Mouse (Mus musculus): Measurements from ENCODE around the gene Nphp1. TPM values are rescaled to one million over a fixed set of nuclear protein-coding genes. Genes with fewer than 3 reads are reported as not detected.

Gene Nphp1
- 36.3 and 36.5 TPM in 2 replicates for polyA plus RNA-seq (2014; fragmentation: Nextera tagmentation; extraction: Ambion mirVana)

DNA sequence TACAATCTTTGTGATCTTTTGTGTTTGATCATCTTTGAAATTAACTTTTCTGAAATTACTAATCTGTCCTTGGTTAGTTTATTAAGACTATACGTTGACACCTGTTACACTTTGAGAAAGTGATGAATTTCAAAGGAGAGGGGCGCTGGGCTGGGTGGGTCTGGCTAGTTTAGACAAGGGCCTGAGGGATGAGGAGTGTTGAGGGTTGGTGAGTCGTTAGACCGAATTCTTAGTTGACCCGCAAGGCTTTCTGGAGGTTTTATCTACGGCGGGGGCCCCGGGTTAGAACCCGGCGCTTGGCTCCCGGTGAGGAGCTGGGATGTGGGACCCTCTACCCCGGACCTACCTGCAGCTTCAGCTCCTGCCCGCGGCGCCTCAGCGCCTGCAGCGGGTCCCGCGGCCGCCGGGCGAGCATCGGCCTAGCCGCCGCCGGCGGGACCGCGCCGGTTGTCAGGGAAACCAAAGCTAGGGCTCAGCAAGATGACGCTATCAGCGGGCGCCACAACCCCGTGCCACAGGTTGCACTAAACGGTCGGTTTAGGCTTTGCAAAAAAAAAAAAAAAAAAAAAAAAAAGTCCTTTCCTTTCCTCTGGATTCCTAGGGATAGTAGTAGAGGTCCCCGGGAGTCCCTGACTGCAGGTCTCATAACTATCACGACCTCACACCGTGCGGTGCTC lies at the start of gene Nphp1:
Gene Nphp1, minus strand, starts transcription at position 458 of the 677 bp plus-strand sequence.
- DNase-seq (ENCODE audit: low spot score) (peak; percentile 90), ATAC-seq (ENCODE audit: insufficient number of reproducible peaks, low FRiP score, low TSS enrichment, low read depth) (peak; percentile 80)
- Histone ChIP-seq H3K9me3 (ENCODE audit: control insufficient read depth, low read length) (no peaks in the 10 kb centered on the region), H3K4me2 (ENCODE audit: low read depth, severe bottlenecking) (peak within 1 kb of the TSS; percentile 62), H3K4me3 (ENCODE audit: low read depth, low read length) (peak within 1 kb of the TSS; percentile 65), H3K27ac (replicated peaks; ENCODE audit: low read depth, low read length) (no peak within 1 kb of the TSS), H3K4me1 (ENCODE audit: control insufficient read depth, insufficient read depth, low read length) (peaks cover 4% of the 10 kb centered on the region; the same call in 1 of the 2 replicates), H3K27me3 (ENCODE audit: control insufficient read depth, insufficient read depth, low read length) (no peaks in the 10 kb centered on the region), H3K9ac (ENCODE audit: low read length) (peak within 1 kb of the TSS; percentile 87), H3K36me3 (ENCODE audit: control insufficient read depth, insufficient read depth, low read length) (no peaks in the 10 kb centered on the region)
- under 1% methylated on average over 40 of the region's 40 CpGs for WGBS

DNA sequence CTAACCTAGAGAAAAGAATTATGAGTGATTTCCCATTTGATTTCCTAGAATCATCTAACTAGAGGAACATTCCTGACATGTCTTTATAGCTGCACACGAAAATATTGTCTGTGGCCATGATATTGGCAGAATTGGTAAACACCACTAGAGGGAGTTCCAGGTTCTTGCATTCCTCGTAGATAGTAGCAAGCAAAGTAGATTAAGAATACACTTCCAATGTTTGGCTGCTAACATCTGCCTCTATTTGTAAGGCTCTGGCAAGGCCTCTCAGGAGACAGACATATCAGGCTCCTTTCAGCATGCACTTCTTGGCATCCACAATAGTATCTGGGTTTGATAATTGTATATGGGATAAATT lies 44.1 kb upstream of the Nphp1 start:
- Histone ChIP-seq H3K27ac (replicated peaks; ENCODE audit: low read depth, low read length) (no peak overlapping the region), H3K27me3 (ENCODE audit: control insufficient read depth, insufficient read depth, low read length) (no peaks in the 10 kb centered on the region), H3K4me1 (ENCODE audit: control insufficient read depth, insufficient read depth, low read length) (no peaks in the 10 kb centered on the region), H3K36me3 (ENCODE audit: control insufficient read depth, insufficient read depth, low read length) (no peaks in the 10 kb centered on the region), H3K4me2 (ENCODE audit: low read depth, severe bottlenecking) (no peak overlapping the region), H3K9me3 (ENCODE audit: control insufficient read depth, low read length) (no peaks in the 10 kb centered on the region), H3K9ac (ENCODE audit: low read length) (no peak overlapping the region), H3K4me3 (ENCODE audit: low read depth, low read length) (no peak overlapping the region)
- whole genome bisulfite sequencing: 23% methylated on average over 2 of the region's 2 CpGs
- DNase-seq (ENCODE audit: low spot score) (no peak), ATAC-seq (ENCODE audit: insufficient number of reproducible peaks, low FRiP score, low TSS enrichment, low read depth) (no peak)

DNA sequence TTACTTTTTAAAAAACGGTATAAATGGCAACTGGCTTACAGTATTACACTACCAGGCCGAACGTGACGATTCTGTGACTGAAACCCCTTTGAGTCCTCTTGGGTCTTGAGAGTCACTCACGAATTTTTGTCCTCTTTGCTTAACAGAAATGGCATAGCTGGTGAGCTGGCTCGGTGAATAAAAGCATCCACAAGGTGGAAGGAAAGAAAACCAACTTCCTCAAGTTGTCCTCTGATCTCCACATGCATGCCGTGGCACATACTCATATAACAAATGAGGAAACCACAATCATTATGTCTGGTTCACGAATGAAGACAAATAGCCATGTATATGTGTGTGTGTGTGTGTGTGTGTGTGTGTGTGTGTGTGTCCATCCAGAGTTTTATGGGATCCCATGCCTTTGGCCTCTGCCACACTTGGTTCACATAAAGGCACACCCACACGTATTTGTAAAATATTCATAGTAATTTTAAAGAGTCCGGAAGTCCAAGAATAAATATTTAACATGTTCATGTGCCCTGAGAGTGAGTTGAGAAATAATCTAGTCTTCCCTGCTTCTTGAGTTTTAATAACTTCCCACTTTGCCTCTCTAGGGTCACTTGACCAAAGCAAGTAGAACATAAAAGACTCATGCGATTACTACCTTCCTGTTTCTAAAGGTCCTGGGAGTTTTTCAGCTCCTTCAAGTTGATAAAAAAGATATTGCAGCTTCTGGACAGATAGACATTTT lies 43.6 kb upstream of the Nphp1 start:
- Histone ChIP-seq H3K27ac (replicated peaks; ENCODE audit: low read depth, low read length) (no peak overlapping the region), H3K4me3 (ENCODE audit: low read depth, low read length) (peak overlapping the region; percentile 68; the same call in 1 of the 2 replicates), H3K9me3 (ENCODE audit: control insufficient read depth, low read length) (no peaks in the 10 kb centered on the region), H3K4me1 (ENCODE audit: control insufficient read depth, insufficient read depth, low read length) (no peaks in the 10 kb centered on the region), H3K4me2 (ENCODE audit: low read depth, severe bottlenecking) (peak overlapping the region; percentile 33; the same call in 1 of the 2 replicates), H3K9ac (ENCODE audit: low read length) (no peak overlapping the region), H3K36me3 (ENCODE audit: control insufficient read depth, insufficient read depth, low read length) (peaks cover under 1% of the 10 kb centered on the region; the same call in 1 of the 2 replicates), H3K27me3 (ENCODE audit: control insufficient read depth, insufficient read depth, low read length) (no peaks in the 10 kb centered on the region)
- no peak for DNase-seq (ENCODE audit: low spot score)
- peak; percentile 55 for ATAC-seq (ENCODE audit: insufficient number of reproducible peaks, low FRiP score, low TSS enrichment, low read depth)
- 45% methylated on average over 11 of the region's 11 CpGs for WGBS

DNA sequence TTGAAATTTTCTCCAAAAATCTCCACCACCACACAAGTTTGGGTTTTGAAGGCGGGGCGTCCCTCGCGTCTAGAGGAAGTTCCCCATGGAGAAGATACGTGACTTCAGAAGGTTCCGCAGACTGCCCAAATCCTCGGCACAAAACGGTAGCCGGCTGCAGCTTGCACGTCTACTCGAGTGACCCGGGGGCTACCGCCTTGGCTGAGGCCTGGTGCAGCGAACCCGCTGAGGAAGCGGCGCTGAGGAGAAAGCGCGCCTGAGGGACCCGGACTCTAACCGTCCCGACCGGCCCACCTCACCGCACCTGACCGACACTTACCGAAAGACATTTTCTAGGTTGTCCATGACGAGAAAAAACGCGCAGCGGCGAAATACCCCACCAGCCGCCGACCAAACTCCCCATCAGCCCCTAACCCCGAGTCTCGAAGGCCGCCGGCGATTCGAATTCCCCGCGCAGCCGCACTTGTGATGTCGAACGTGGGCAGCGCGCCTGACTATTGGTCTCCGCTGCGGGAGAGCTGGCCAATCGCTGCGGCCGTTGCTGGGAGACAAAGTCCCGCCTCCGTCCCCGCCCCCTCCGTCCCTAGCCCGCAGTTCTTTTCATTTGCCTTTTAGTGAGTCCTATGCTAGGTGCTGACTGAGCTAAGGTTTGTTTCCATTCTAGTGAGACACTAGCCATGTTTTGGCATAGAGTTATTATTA lies 42.9 kb upstream of the Nphp1 start, which contains the start of gene Bub1:
Gene Bub1, minus strand, starts transcription at position 465 of the 702 bp plus-strand sequence.
- Histone ChIP-seq H3K4me1 (ENCODE audit: control insufficient read depth, insufficient read depth, low read length) (no peaks in the 10 kb centered on the region), H3K9ac (ENCODE audit: low read length) (peak within 1 kb of the TSS; percentile 51), H3K4me2 (ENCODE audit: low read depth, severe bottlenecking) (peak within 1 kb of the TSS; percentile 48), H3K36me3 (ENCODE audit: control insufficient read depth, insufficient read depth, low read length) (peaks cover 4% of the 10 kb centered on the region), H3K27me3 (ENCODE audit: control insufficient read depth, insufficient read depth, low read length) (no peaks in the 10 kb centered on the region), H3K9me3 (ENCODE audit: control insufficient read depth, low read length) (no peaks in the 10 kb centered on the region), H3K4me3 (ENCODE audit: low read depth, low read length) (peak within 1 kb of the TSS; percentile 68), H3K27ac (replicated peaks; ENCODE audit: low read depth, low read length) (no peak within 1 kb of the TSS)
- ATAC-seq (ENCODE audit: insufficient number of reproducible peaks, low FRiP score, low TSS enrichment, low read depth): peak; percentile 95
- DNase-seq (ENCODE audit: low spot score): peak; percentile 96
- WGBS: 1% methylated on average over 56 of the region's 56 CpGs

DNA sequence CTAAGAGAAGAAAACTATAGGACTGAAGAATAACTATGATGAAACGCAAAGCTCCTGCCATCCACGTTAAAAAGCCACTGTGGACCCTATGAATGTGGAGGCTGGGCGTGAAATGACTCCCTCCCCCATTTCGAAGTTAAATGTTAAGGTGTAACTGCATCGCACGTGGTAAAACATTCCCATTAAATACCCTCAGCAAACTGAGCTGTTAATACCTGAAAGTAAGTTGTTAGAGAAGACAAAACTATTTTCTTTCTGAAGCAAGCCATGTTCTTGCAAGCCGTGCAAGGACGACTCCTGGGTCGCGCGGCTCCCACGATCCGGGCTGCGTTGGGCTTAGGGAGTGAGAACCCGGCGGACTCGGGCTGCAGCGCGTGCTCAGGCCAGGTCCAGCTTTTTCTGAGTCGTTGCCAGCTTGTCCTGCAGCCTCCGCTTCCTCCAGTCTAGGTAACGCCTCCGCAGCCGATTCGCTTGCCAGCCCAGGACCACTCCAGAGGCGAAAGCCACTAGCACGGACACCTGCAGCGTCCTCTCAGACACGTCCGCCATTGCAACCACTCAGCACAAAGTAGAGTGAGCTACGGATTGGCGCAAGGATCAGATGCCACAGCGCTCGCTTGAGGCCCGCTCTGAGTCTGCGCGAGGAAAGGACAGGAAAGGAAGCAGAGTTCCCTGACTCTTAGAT lies 3.4 kb upstream of the Nphp1 start, which contains the start of gene Mtln:
Gene Mtln, minus strand, starts transcription at position 570 of the 685 bp plus-strand sequence.
- peak; percentile 89 for DNase-seq (ENCODE audit: low spot score)
- peak within 1 kb of the TSS; percentile 43 for H3K4me2 ChIP-seq (ENCODE audit: low read depth, severe bottlenecking)
- peak; percentile 92 for ATAC-seq (ENCODE audit: insufficient number of reproducible peaks, low FRiP score, low TSS enrichment, low read depth)

DNA sequence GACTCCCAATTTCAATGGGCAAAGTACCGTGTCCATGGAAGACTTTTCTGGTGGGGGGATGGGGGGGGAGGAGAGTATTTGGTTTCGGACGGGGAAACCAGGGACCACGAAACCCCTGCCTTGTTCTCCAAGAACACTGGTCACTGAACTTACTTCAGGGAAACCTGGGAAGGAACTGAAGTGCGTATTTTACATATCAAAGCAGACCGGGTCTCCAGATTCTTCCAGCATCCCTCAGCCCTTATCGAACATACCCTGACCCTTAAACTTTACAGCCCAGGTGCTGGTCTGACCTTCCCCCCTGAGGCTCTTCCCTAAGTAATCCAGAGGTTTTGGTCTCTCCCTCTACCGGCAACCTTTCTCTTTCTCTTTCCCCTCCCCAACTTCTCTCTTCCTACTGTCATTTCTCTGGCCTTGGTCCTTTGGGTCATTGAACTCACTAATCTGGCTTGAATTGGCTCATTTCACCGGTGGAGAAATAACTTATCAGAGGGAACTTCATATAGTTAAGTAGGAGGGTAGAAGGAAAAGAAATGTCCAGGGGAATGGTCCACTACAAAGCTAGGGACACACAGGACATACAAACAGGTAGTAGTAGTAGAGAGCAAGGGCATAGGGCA lies 1.1 kb upstream of the Nphp1 start:
- peaks cover 4% of the 10 kb centered on the region; the same call in 1 of the 2 replicates for H3K4me1 ChIP-seq (ENCODE audit: control insufficient read depth, insufficient read depth, low read length)

More for the DNA sequence above, 3.4 kb upstream of the Nphp1 start, which contains the start of gene Mtln:
- Histone ChIP-seq H3K9ac (ENCODE audit: low read length) (peak within 1 kb of the TSS; percentile 79), H3K4me1 (ENCODE audit: control insufficient read depth, insufficient read depth, low read length) (peaks cover 4% of the 10 kb centered on the region; the same call in 1 of the 2 replicates), H3K27ac (replicated peaks; ENCODE audit: low read depth, low read length) (peak within 1 kb of the TSS; percentile 77), H3K36me3 (ENCODE audit: control insufficient read depth, insufficient read depth, low read length) (no peaks in the 10 kb centered on the region), H3K9me3 (ENCODE audit: control insufficient read depth, low read length) (no peaks in the 10 kb centered on the region), H3K4me3 (ENCODE audit: low read depth, low read length) (peak within 1 kb of the TSS; percentile 64), H3K27me3 (ENCODE audit: control insufficient read depth, insufficient read depth, low read length) (no peaks in the 10 kb centered on the region)
- 2% methylated on average over 37 of the region's 37 CpGs for WGBS

DNA sequence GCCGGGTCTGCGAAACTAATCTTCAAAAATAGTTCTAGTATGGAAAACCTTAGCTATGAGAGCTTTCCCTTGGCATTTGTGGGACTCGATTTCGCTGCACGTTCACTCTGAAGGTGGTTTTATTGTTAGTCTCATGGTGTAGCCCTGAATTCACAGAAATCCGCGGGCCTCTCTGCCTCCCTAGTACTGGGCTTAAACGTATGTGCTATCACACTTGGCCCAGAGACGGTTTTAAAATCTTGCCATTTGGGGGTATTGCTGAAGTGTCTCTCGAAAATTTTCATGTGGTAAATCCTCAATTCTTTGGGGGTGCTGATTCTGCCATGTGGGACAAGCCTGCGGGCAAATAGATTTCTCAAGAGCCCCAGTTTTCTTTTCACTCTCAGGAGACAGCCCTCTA lies 441 bp upstream of the Nphp1 start:
- no peaks in the 10 kb centered on the region for H3K9me3 ChIP-seq (ENCODE audit: control insufficient read depth, low read length)
- H3K4me1 ChIP-seq (ENCODE audit: control insufficient read depth, insufficient read depth, low read length): peaks cover 4% of the 10 kb centered on the region; the same call in 1 of the 2 replicates
- H3K36me3 ChIP-seq (ENCODE audit: control insufficient read depth, insufficient read depth, low read length): no peaks in the 10 kb centered on the region
- no peaks in the 10 kb centered on the region for H3K27me3 ChIP-seq (ENCODE audit: control insufficient read depth, insufficient read depth, low read length)
- peak overlapping the region; percentile 65 for H3K4me3 ChIP-seq (ENCODE audit: low read depth, low read length)
- no peak overlapping the region for H3K27ac ChIP-seq (replicated peaks; ENCODE audit: low read depth, low read length)
- WGBS: 9% methylated on average over 11 of the region's 11 CpGs
- H3K4me2 ChIP-seq (ENCODE audit: low read depth, severe bottlenecking): peak overlapping the region; percentile 62
- H3K9ac ChIP-seq (ENCODE audit: low read length): peak overlapping the region; percentile 87
- DNase-seq (ENCODE audit: low spot score) (no peak), ATAC-seq (ENCODE audit: insufficient number of reproducible peaks, low FRiP score, low TSS enrichment, low read depth) (no peak)

More for the DNA sequence above, 1.1 kb upstream of the Nphp1 start:
- Histone ChIP-seq H3K27ac (replicated peaks; ENCODE audit: low read depth, low read length) (no peak overlapping the region), H3K27me3 (ENCODE audit: control insufficient read depth, insufficient read depth, low read length) (no peaks in the 10 kb centered on the region), H3K4me3 (ENCODE audit: low read depth, low read length) (peak overlapping the region; percentile 65; the same call in 1 of the 2 replicates), H3K9me3 (ENCODE audit: control insufficient read depth, low read length) (no peaks in the 10 kb centered on the region), H3K4me2 (ENCODE audit: low read depth, severe bottlenecking) (peak overlapping the region; percentile 62; the same call in 1 of the 2 replicates), H3K9ac (ENCODE audit: low read length) (no peak overlapping the region), H3K36me3 (ENCODE audit: control insufficient read depth, insufficient read depth, low read length) (no peaks in the 10 kb centered on the region)
- 29% methylated on average over 9 of the region's 9 CpGs for WGBS
- ATAC-seq (ENCODE audit: insufficient number of reproducible peaks, low FRiP score, low TSS enrichment, low read depth) (no peak), DNase-seq (ENCODE audit: low spot score) (no peak)
